Comparison of ENCODE assay signal across 1 mouse cellular context in the genomic region with DNA sequence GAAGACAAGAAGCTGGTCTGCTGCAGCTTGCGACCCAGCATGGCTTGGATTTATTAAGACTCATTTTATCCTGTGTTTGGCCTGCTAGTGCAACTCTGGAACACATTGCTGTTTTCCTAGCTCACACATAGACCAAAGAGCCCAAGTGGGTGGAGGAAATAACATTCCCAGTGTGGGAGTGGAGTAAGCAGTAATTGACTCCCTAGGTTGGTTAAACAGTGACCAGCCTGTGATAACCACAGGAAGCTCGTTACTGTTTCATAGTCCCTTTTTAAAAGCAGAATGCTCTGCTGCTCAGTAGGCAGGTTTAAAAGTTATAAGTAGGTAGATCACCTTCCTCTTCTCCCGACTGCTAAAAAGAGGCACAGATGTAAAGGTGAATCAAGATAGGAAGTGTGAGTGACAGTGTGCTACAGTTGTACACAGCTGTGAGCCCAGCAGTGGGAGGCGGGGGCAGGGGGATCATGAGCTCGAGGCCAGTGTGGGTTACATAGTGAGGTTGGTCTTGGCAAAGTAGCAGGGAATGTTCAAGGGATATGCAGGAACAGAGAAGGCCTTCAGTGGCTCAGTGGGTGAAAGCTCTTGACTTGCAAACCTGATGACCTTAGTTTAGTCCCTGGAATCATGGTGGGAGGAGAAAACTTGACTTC.
TF ChIP-seq lines count a peak whose summit lies in the region.

No protein-coding gene starts in this region.

TF ChIP-seq in MEL, 35 proteins besides CTCF, POLR2A, EP300 and RAD21:
- TF ChIP-seq ZMIZ1 (IDR thresholded peaks at IDR 0.05; ENCODE audit: low read depth, low read length), result no peak
- TF ChIP-seq NELFE (IDR thresholded peaks at IDR 0.05; ENCODE audit: low read depth, low read length), result no peak
- TF ChIP-seq ZNF384 (IDR thresholded peaks at IDR 0.05; ENCODE audit: low read depth, low read length), result no peak
- TF ChIP-seq HCFC1 (IDR thresholded peaks at IDR 0.05; ENCODE audit: low read depth, low read length), result no peak
- no peak for TF ChIP-seq BHLHE40 (IDR thresholded peaks at IDR 0.05; ENCODE audit: borderline replicate concordance, low read depth, low read length)
- no peak for TF ChIP-seq TCF12 (IDR thresholded peaks at IDR 0.05; ENCODE audit: low read depth, low read length)
- no peak for TF ChIP-seq ZKSCAN1 (IDR thresholded peaks at IDR 0.05; ENCODE audit: low read depth, low read length)
- no peak for TF ChIP-seq SMC3 (IDR thresholded peaks at IDR 0.05; ENCODE audit: low read depth, low read length)
- no peak for TF ChIP-seq TBP (IDR thresholded peaks at IDR 0.05; ENCODE audit: low read depth, low read length)
- no peak for TF ChIP-seq ZC3H11A (IDR thresholded peaks at IDR 0.05; ENCODE audit: low read depth, low read length)
- TF ChIP-seq E2F4 (IDR thresholded peaks at IDR 0.05; ENCODE audit: borderline replicate concordance, low read depth, low read length), result no peak
- no peak for TF ChIP-seq MEF2A (IDR thresholded peaks at IDR 0.05; ENCODE audit: extremely low read depth, insufficient replicate concordance, low read depth, low read length, poor library complexity, severe bottlenecking)
- TF ChIP-seq MAFK (IDR thresholded peaks at IDR 0.05; ENCODE audit: borderline replicate concordance, low read depth, low read length), result no peak
- no peak for TF ChIP-seq CHD2 (IDR thresholded peaks at IDR 0.05; ENCODE audit: low read length)
- TF ChIP-seq GATA1 (IDR thresholded peaks at IDR 0.05; ENCODE audit: low read depth, low read length), result no peak
- TF ChIP-seq NRF1 (IDR thresholded peaks at IDR 0.05; ENCODE audit: insufficient read depth, low read depth, low read length, poor library complexity, severe bottlenecking), result no peak
- TF ChIP-seq MYB (IDR thresholded peaks at IDR 0.05; ENCODE audit: low read depth, low read length), result no peak
- TF ChIP-seq GABPA (IDR thresholded peaks at IDR 0.05; ENCODE audit: low read depth, low read length), result no peak
TF ChIP-seq in MEL: peak in this region for 0.
